Mouse (Mus musculus) neural tube, embryonic 12.5 days (tissue): ENCODE results near the gene Mdfi. TPM values are rescaled to one million over a fixed set of nuclear protein-coding genes. Genes with fewer than 3 reads are reported as not detected.

Experiments
- ATAC-seq: fragments of 200-750 bp; cut with Nextera tagmentation; 2 replicates; pipeline ENCODE4 v1.8.0; 2017; ENCODE audit warnings: low read depth, mild to moderate bottlenecking, moderate TSS enrichment, moderate library complexity; ENCODE audit not compliant: low FRiP score
- H3K27ac ChIP-seq: fragments of 300-500 bp; sonication (generic); 2 replicates; pipeline ENCODE4 v1.5.1; 2016
- H3K27me3 ChIP-seq: fragments of 300-500 bp; sonication (generic); replicated peaks from 2 replicates; pipeline ENCODE4 v1.6.1; 2016; ENCODE audit warnings: mild to moderate bottlenecking
- H3K36me3 ChIP-seq: fragments of 300-500 bp; sonication (generic); 2 replicates; pipeline ENCODE4 v1.6.1; 2016; ENCODE audit warnings: mild to moderate bottlenecking
- H3K4me1 ChIP-seq: fragments of 300-500 bp; sonication (generic); 2 replicates; pipeline ENCODE4 v1.6.1; 2016
- H3K4me2 ChIP-seq: fragments of 300-500 bp; sonication (generic); replicated peaks from 2 replicates; pipeline ENCODE4 v1.6.1; 2016; ENCODE audit warnings: mild to moderate bottlenecking
- H3K4me3 ChIP-seq: fragments of 300-500 bp; sonication (generic); 2 replicates; pipeline ENCODE4 v1.5.1; 2016
- H3K9ac ChIP-seq: fragments of 300-500 bp; sonication (generic); 2 replicates; pipeline ENCODE4 v1.6.1; 2016; ENCODE audit warnings: mild to moderate bottlenecking
- H3K9me3 ChIP-seq: fragments of 300-500 bp; sonication (generic); 2 replicates; pipeline ENCODE4 v1.6.1; 2016; ENCODE audit warnings: mild to moderate bottlenecking
- WGBS: fragments of 180-500 bp; shearing (Covaris S2); methylation state at CpG from one replicate; pipeline ENCODE4 v1.1.7; 2016; 5-methylcytosine and 5-hydroxymethylcytosine counted together
- polyA plus RNA-seq: library from polyadenylated mRNA; unstranded; fragments of >200 nt; fragmentation: Nextera tagmentation; extraction: Ambion mirVana; gene quantifications from 2 replicates; pipeline ENCODE4 v1.2.1, GENCODE M21; 2016

Gene Mdfi
- polyA plus RNA-seq, 1 experiment from 2014 or later = 12.9 TPM

- H3K9me3 ChIP-seq = no peaks in the 10 kb centered on the region
- H3K27ac ChIP-seq = no peak overlapping the region
Measured at GRCm38 (mm10) chr17:47793377-47793776, 41.1 kb downstream of the Mdfi start.

DNA sequence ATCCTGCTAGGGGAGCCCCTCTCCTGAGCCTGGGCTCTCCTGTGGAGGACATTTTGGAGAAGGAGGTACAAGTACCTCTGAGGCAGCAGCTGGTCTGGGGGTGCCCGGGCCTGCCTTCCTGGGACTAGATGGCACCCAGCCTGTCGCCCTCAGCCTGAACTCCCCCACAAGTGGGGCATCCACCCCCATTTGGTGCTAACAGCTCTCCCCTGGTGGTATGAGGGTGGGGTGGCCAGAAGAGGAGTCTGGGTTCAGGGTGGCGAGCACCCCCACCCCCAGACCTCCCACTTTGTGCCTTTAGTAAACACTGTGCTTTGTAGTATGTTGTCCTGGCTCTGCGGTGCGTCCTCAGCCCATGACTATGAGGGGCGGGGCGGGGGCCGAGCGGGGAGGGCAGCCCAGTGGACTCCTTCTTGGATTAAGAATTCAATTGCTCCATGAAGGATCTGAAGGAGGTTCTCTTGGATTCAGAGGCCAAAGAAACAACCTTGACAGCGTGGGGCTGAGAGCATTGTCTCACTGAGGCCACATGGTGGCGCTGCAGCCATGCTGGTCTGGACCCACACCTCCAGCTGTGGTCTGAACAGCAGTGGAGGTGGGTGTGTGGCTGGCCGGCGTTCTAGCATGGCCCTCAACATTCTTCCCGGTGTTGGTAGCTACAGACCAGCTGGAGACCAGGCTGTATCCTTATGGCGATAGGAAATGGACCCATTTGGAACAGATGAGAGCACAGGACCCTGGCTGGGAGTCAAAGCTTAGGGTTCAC is 42.2 kb downstream of the Mdfi start:
- Histone ChIP-seq H3K4me2 (no peak overlapping the region), H3K4me1 (peaks cover 33% of the 10 kb centered on the region), H3K4me3 (no peak overlapping the region), H3K27me3 (0 out of 2 replicates have a peak, but pooled peaks cover 4% of the 10 kb centered on the region), H3K9ac (no peak overlapping the region), H3K27ac (no peak overlapping the region), H3K36me3 (no peaks in the 10 kb centered on the region), H3K9me3 (no peaks in the 10 kb centered on the region)
- peak; percentile 30; the same call in 1 of the 2 replicates for ATAC-seq
- 21% methylated on average over 15 of the region's 15 CpGs for whole genome bisulfite sequencing

More at GRCm38 (mm10) chr17:47793377-47793776, 41.1 kb downstream of the Mdfi start:
- no peaks in the 10 kb centered on the region for H3K36me3 ChIP-seq
- no peak overlapping the region for H3K4me3 ChIP-seq
- H3K4me2 ChIP-seq = no peak overlapping the region
- H3K27me3 ChIP-seq = 0 out of 2 replicates have a peak, but pooled peaks cover 4% of the 10 kb centered on the region
- 11% methylated on average over 9 of the region's 9 CpGs for WGBS
- ATAC-seq = peak; percentile 59
- peaks cover 26% of the 10 kb centered on the region for H3K4me1 ChIP-seq
- H3K9ac ChIP-seq = no peak overlapping the region

- Histone ChIP-seq H3K9me3 (no peaks in the 10 kb centered on the region), H3K9ac (no peak overlapping the region), H3K4me2 (no peak overlapping the region), H3K4me1 (peaks cover 20% of the 10 kb centered on the region), H3K4me3 (no peak overlapping the region), H3K36me3 (no peaks in the 10 kb centered on the region), H3K27me3 (peaks cover 4% of the 10 kb centered on the region; the same call in 1 of the 2 replicates), H3K27ac (no peak overlapping the region)
- WGBS = 65% methylated on average over 6 of the region's 6 CpGs
- ATAC-seq = no peak
Measured at GRCm38 (mm10) chr17:47788996-47789395, 45.5 kb downstream of the Mdfi start.

- 4% methylated on average over 4 of the region's 4 CpGs for WGBS
- Histone ChIP-seq H3K27me3 (peaks cover 4% of the 10 kb centered on the region; the same call in 1 of the 2 replicates), H3K4me2 (0 out of 2 replicates have a peak overlapping the region, but pooled peaks have one; percentile 5), H3K4me3 (no peak overlapping the region), H3K27ac (no peak overlapping the region), H3K4me1 (peaks cover 20% of the 10 kb centered on the region), H3K36me3 (no peaks in the 10 kb centered on the region), H3K9me3 (no peaks in the 10 kb centered on the region), H3K9ac (no peak overlapping the region)
- no peak for ATAC-seq
Measured at GRCm38 (mm10) chr17:47788306-47788705, 46.2 kb downstream of the Mdfi start.

GRCm38 (mm10) chr17:47787632-47788031 is 46.9 kb downstream of the Mdfi start:
- peaks cover 4% of the 10 kb centered on the region; the same call in 1 of the 2 replicates for H3K27me3 ChIP-seq
- no peaks in the 10 kb centered on the region for H3K36me3 ChIP-seq
- H3K4me1 ChIP-seq = peaks cover 20% of the 10 kb centered on the region
- no peak overlapping the region for H3K9ac ChIP-seq
- H3K4me2 ChIP-seq = no peak overlapping the region
- H3K27ac ChIP-seq = no peak overlapping the region
- ATAC-seq = no peak
- no peaks in the 10 kb centered on the region for H3K9me3 ChIP-seq
- H3K4me3 ChIP-seq = no peak overlapping the region
- 43% methylated on average over 8 of the region's 8 CpGs for WGBS

- ATAC-seq = no peak
- no peak overlapping the region for H3K4me3 ChIP-seq
- H3K36me3 ChIP-seq = no peaks in the 10 kb centered on the region
- H3K9me3 ChIP-seq = no peaks in the 10 kb centered on the region
- 88% methylated on average over 6 of the region's 6 CpGs for WGBS
- H3K4me1 ChIP-seq = peaks cover 15% of the 10 kb centered on the region
- no peak overlapping the region for H3K4me2 ChIP-seq
- no peak overlapping the region for H3K27ac ChIP-seq
- H3K27me3 ChIP-seq = no peaks in the 10 kb centered on the region; the same call in 1 of the 2 replicates
- H3K9ac ChIP-seq = no peak overlapping the region
Measured at GRCm38 (mm10) chr17:47784411-47784810, 50.1 kb downstream of the Mdfi start.

- Histone ChIP-seq H3K27ac (no peak overlapping the region), H3K27me3 (no peaks in the 10 kb centered on the region; the same call in 1 of the 2 replicates), H3K4me3 (no peak overlapping the region), H3K9ac (no peak overlapping the region), H3K9me3 (no peaks in the 10 kb centered on the region), H3K4me1 (peaks cover 9% of the 10 kb centered on the region), H3K36me3 (no peaks in the 10 kb centered on the region), H3K4me2 (no peak overlapping the region)
- ATAC-seq = no peak
- 84% methylated on average over 8 of the region's 8 CpGs for WGBS
Measured at GRCm38 (mm10) chr17:47783445-47784223, 50.9 kb downstream of the Mdfi start.

GRCm38 (mm10) chr17:47782486-47782885 is 52.0 kb downstream of the Mdfi start:
- Histone ChIP-seq H3K36me3 (no peaks in the 10 kb centered on the region), H3K4me2 (no peak overlapping the region), H3K9me3 (no peaks in the 10 kb centered on the region), H3K4me3 (no peak overlapping the region), H3K27me3 (no peaks in the 10 kb centered on the region; the same call in 1 of the 2 replicates), H3K9ac (no peak overlapping the region), H3K27ac (no peak overlapping the region), H3K4me1 (no peaks in the 10 kb centered on the region)
- no peak for ATAC-seq
- 86% methylated on average over 3 of the region's 3 CpGs for WGBS

GRCm38 (mm10) chr17:47780470-47780869 is 54.0 kb downstream of the Mdfi start:
- no peak for ATAC-seq
- Histone ChIP-seq H3K4me2 (no peak overlapping the region), H3K36me3 (no peaks in the 10 kb centered on the region), H3K4me1 (no peaks in the 10 kb centered on the region), H3K27ac (no peak overlapping the region), H3K9ac (no peak overlapping the region), H3K4me3 (no peak overlapping the region), H3K27me3 (no peaks in the 10 kb centered on the region), H3K9me3 (no peaks in the 10 kb centered on the region)
- 86% methylated on average over 10 of the region's 10 CpGs for WGBS

DNA sequence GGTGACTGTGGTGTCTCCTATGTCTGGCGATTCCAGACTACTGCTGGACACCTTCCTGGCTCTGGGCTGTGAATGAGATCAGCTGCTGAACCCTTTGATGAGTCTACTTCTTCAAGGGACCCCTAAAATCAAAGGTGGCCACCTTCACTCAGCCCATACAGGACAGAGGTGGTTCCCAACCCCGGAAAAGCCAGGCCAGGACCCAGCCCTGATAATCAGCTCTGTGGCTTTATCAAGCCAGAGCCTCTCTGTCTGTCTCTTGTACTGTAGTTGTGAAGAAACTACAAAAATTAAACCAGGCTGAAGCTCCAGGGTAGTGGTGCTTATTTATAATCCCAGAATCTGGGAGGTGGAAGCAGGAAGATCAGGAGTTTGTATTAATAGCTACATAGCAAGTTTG is 57.4 kb downstream of the Mdfi start:
- 0 out of 2 replicates have a peak, but pooled peaks cover 10% of the 10 kb centered on the region for H3K9me3 ChIP-seq
- H3K27ac ChIP-seq = no peak overlapping the region
- H3K27me3 ChIP-seq = no peaks in the 10 kb centered on the region
- 76% methylated on average over 2 of the region's 2 CpGs for WGBS
- no peak overlapping the region for H3K4me3 ChIP-seq
- no peak for ATAC-seq
- no peaks in the 10 kb centered on the region for H3K4me1 ChIP-seq
- no peak overlapping the region for H3K9ac ChIP-seq
- no peak overlapping the region for H3K4me2 ChIP-seq
- no peaks in the 10 kb centered on the region for H3K36me3 ChIP-seq

DNA sequence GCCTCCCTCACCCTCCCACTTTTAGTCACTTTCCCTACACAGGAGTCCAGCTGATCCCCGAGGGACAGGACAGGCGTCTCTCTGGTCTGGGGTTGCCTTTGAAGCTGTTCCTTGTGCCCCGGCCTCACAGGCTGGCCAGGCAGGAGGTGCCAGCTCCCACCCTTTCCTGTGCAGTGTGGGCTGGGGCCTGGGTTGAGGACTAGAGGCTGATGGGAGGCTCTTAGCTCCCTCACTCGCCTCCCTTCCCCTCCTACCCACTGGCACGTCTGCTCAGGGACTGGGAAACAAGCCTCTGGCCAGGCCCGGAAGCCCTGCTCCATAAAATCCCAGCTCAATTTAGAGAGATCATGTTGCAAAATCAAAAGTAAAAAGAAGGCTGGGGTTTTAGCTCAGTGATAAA is 60.9 kb downstream of the Mdfi start:
- H3K4me1 ChIP-seq = no peaks in the 10 kb centered on the region
- H3K36me3 ChIP-seq = no peaks in the 10 kb centered on the region
- no peak overlapping the region for H3K27ac ChIP-seq
- no peak overlapping the region for H3K9ac ChIP-seq
- ATAC-seq = no peak
- 66% methylated on average over 6 of the region's 6 CpGs for WGBS
- H3K4me2 ChIP-seq = no peak overlapping the region
- no peaks in the 10 kb centered on the region for H3K27me3 ChIP-seq
- H3K4me3 ChIP-seq = no peak overlapping the region
- H3K9me3 ChIP-seq = 0 out of 2 replicates have a peak, but pooled peaks cover 10% of the 10 kb centered on the region
